Mouse (Mus musculus) urinary bladder, adult 2 months (tissue): ENCODE data around the gene Toporsl. TPM values are rescaled to one million over a fixed set of nuclear protein-coding genes. Genes with fewer than 3 reads are reported as not detected.

Source experiments
- DNase-seq: peaks from one replicate; pipeline ENCODE4 v3.0.0; 2022; ENCODE audit warnings: low spot score
- polyA plus RNA-seq: library from polyadenylated mRNA; depleted of rRNA; stranded (reverse); fragments of >200 nt; gene quantifications from 2 replicates; pipeline ENCODE4 v1.2.3, GENCODE M21; 2012; rRNA removed

The Toporsl gene
- not detected in 2 replicates for polyA plus RNA-seq

DNA sequence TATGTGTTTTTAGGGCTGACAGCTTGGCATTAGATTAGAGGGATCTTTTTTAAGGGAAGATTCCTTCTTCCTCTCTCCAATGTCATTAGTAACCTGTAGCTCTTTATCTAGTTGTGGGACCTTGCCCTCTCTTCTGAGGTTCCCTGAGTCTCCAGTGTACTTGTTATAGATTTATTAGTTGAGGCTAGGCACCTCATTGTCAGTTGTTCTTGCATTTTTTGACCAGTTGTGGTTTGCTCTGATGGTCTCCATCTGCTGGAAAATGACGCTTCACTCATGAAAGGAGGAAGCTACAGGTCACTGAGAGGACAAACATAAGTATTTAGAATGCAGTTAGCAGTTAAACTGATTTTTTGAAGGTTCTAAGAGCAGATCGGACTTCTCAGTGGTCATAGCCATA, at the start of gene Toporsl:
Gene Toporsl (plus strand): TSS at position 348 of the 400 bp plus-strand sequence.
- no peak for DNase-seq

DNA sequence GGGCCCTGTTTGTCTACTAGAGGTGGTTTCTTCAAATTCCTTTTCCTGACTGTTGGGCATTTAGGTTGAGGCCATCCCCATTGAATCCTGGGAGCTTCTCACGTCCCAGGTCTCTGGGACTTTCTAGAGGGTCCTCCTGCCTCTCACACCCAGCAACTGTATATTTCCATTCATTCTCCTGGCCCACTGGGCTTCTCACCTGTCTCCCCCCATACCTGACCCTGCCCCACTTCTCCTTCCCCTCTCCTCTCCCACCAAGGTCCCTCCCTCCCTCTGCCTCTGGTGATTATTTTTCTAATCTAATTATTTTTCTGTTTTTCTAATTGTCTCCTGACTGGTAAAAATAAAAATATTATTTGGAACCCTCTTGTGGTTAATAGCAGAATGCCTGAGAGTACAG, 38.4 kb upstream of the Toporsl start:
- DNase-seq = no peak

DNA sequence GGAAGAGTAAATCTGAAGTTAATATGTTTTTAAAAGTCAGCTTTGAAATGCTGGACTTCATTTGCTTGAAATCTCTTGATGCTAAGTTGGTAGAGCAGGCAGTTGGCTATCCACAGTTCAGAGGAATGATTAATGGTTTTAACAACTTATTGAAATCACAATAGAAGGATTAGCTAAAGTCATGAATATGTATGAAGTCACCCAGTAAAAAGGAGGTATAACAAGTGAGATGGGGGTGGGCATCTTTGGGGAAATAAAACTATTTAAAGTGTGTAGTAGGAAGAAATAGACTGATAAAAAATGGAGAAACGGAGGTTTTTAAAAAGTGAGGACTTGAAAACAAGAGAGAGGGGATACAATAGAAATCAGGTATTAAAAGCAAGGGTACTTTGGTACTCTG, 38.0 kb upstream of the Toporsl start:
- no peak for DNase-seq

DNA sequence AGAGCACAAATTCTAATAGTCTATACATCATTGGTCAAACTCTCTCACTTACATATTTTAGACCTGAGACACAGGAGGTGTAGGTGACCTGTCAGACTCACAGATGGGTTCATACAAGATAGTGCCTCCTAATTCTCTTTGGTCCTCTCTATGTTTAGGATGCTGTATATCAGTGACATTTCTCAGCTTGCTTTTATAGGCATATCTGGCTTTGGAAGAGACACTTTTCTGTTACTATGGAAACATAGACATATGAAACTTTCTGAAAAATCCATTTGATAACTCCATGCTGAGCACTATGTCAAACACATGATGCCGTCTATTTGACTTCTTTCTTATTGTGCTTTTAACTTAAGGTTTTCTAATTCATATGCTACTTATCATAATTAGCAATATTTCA, 32.2 kb upstream of the Toporsl start:
- no peak for DNase-seq

DNA sequence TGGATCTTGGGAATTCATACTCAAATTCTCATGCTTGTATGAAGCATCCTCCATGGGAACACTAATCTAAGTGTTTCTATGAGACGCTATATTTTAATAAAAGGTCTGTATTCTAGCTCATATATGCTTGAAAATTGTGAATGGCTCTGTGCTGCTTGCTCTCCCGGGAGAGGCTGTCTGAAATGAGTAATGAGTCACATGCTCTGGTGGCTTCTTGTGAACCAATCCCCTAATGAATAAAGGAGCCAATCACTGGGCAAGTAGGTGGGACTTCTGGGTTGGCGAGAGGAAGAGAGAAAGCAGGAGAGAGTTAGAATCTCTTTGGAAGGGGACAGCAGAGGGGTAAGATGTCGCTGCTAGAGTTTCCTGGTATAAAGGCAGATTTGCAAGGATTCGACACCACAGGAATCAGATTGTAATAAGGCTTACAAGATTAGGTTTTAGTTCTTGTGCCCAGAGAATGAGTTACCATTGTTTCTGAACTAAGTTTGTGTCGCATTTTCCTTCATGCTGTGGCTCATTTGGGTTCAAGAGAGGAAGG, 9.8 kb upstream of the Toporsl start:
- no peak for DNase-seq

DNA sequence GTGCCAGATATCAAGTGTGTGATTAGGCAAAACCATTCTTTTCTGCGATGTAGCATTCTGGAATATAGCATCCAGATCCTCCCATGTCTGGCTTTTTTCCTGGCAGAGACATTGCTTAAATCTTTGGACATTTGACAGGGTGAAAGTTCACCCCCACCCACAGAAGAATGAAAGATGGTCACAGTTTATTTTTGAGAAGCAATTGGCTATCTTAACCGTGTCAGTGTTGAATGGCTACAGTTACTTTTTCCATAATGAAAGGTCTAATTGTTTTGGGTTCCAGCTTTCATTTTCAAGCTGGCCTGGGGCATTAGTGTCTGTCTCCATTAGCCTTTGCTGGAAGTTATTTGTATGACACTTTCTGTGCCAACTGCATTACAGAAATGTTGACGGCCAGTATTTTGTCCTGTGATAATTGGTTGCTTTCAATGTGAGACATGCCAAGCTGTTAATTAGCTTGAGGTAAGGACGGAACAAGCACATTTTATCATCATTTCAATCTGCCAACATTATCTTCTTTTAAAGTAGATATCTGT, 2.2 kb upstream of the Toporsl start:
- DNase-seq = no peak

- no peak for DNase-seq
Measured at GRCm38 (mm10) chr4:52594632-52595031, 1.4 kb upstream of the Toporsl start.

DNA sequence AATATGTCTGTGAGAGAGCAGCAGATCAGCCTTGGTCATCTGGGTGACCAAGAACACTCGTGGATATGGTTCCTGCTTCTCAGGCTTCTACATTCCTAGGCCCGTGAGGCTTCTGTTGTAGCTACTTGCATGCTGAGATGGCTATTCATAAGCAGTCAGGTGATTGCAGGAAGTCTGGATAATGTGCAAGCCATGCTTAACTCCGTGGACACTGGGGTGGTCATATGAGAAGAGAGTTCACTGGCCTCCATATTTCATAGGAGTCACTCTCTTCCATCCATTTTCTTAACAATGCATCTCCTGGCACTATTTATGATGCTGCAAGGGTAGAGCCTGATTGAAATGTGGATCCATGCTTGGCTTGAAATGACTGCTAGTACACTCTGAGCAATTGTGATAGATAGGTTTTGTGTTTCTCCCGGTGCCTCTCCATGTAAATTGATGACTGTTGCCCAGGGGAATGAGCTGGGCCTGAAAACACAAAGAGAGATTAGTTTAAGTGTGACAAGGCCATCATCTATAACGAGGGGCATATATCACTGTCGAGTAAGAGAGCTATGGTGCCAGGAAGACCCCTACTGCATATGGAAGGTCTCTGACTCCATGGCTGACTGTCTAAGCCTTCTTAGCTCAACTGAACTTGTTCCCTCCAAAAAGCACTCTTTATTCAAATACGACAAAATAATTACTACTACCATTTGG, 2.3 kb downstream of the Toporsl start:
- DNase-seq = no peak

- DNase-seq = no peak
Measured at GRCm38 (mm10) chr4:52606923-52607322, 10.8 kb downstream of the Toporsl start.

GRCm38 (mm10) chr4:52634986-52635385, 38.9 kb downstream of the Toporsl start:
- DNase-seq = no peak

GRCm38 (mm10) chr4:52647791-52648190, 51.7 kb downstream of the Toporsl start:
- DNase-seq = no peak

- DNase-seq = no peak
Measured at GRCm38 (mm10) chr4:52659701-52660100, 63.6 kb downstream of the Toporsl start.

DNA sequence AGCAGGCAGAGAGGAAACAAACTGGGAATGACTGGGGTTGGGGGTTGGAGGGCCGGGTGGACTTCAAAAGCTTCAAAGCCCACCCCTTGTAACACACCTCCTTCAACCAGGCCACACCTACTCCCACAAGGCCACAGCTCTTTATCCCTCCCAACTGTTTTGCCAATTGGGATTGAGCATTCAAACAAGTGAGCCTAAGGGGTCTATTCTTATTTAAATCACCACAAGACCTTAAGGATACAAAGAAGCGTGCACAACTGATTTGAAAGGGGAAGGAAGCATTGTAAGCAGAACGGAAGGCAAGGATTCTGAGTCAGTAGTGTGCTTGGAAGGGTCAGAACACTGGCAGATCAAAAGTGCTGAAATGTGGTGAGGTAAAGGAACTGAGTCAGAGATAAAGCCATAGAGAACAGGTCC, 64.6 kb downstream of the Toporsl start:
- no peak for DNase-seq

DNA sequence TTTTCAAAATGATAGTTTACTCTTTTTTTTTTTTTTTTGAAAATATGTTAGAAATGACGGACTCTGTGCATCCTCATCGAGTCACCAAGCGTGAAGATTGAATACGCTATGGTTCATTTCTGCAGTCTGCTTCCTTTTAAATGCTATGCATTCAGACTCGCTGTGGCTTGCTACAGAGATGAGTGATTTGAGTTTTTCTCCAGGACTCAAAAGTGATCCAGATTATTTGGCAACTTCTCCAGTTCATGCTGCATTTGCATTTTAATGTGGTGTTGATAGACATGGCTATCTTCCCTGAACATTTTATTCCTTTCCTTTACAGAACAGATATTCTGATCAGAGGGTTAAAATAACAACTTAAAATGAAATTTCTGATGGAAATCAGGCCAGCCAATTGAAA, 65.2 kb downstream of the Toporsl start:
- DNase-seq = no peak

Other genes starting within 250 kb of the Toporsl start
- 2.3 and 3.0 TPM in 2 replicates for gene Smc2, start 157.0 kb upstream of the Toporsl start, polyA plus RNA-seq
- gene Vma21-ps, start 99.0 kb upstream of the Toporsl start, polyA plus RNA-seq = 1.7 and 2.0 TPM in 2 replicates
- gene Olfr275, start 218.3 kb downstream of the Toporsl start, polyA plus RNA-seq = not detected in 2 replicates